Mouse (Mus musculus): ENCODE data around the gene Cuedc2.

The Cuedc2 gene

DNA sequence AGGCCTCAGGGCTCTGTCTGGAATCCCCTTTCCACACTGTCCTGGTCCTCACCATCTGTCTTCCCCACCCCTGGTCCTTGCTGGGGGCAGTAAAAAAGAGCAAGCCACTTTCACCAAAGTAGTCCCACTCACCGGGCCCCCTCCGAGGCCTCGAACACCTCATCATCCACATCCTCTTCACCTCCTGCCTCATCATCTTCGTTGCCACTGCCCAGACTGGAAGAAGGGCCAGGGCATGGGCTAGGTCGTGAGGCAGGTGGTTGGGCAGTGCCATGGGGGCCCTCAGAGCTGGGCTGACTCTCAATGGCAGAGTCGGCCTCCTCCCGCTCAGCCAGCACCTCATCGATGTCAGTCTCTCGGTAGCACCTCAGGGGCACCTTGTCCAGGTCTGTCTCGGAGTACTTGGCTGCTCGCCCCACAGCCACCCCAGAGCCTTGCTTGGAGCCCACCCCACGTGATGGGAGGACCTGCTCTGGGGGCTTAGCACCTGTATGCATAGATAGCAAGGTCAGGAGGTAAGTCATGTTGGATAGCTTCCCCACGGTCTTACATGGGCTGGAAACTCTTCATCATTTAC lies 15.4 kb downstream of the Cuedc2 start:
- in situ Hi-C loops (cut with MboI; ENCODE audit: unreplicated experiment in 2 of 2) = no loop called here

DNA sequence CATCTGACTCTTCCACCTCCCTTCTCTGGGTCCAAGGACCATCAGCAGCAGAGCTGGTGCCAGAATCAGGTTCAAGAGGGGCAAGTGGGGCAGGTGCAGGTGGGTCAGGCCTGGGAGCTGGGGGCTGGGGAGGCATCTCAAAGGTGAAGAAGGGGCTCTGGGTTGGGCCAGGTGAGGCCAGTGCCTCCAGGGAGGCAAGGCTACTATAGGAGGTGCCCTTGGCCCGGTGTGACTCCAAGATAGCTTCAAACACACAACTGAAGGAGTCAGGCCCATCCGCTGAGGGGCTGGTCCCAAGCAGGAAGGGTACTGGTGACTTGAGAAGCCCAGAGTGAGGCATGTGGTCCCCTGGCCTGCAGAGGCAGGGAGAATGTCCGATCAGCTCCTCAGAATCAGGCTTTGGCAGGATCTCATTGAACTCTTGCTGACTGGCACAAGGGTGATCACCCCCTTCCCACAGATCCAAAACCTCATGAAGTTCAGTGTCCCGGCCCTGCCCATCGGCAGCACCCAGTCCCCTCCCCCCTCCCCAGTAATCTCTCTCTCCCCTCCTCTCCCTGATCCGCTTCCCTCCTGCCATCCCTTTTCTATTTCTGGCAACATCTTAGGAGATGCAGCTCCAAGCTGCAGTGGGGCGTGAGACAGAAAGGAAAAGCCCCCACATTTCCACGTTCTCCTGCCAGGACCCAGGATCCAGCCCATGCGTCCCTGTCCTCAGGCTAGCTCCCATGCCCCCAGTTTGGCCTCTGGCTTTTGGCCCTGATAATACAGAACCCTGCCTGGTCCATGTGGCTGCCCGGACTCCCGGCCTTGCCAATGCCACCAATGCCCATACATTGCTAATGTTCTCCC lies 16.1 kb downstream of the Cuedc2 start:
- in situ Hi-C loops (cut with MboI; ENCODE audit: unreplicated experiment in 2 of 2) = no loop called here

DNA sequence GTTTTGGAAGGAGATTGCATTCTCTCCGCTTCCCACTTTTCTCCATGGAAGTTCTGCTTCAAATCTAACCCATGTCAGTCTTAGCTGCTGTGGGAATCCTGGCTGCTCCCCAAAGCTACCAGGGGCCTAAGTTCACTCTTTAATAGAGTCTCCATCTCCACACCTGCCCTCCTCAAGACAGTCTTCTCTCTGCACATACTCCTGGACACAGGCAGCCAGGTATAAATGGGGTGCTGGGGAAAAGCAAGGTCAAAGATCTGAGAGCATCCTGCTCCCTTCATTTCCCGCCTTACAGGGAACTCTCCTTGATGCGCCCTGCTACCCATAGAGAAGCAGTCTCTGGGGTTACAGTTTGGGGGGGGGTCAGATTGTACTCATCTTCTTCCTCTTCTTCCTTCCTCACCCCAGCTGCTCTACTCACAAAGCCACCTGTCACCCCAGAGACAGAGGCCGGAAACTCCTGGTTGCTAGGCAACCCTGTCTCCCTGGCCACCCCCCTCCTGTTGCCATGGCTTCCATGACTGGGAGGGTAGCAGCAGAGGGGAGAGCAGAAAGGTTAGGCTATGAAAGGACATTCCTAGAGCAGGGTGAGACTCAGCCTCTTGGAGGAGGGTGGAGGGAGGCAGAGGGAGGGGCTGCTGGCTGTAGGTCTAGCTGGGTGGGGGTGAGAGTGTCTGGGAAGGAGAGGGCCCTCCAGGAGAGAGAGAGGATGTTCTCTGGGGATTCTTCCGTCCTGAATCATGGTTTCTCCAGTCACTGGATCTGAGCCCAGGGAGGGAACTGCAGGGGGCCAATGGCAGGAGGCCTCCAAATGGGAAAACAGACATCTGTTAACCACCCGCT lies 17.2 kb downstream of the Cuedc2 start:
- in situ Hi-C loops (cut with MboI; ENCODE audit: unreplicated experiment in 2 of 2) = no loop called here

DNA sequence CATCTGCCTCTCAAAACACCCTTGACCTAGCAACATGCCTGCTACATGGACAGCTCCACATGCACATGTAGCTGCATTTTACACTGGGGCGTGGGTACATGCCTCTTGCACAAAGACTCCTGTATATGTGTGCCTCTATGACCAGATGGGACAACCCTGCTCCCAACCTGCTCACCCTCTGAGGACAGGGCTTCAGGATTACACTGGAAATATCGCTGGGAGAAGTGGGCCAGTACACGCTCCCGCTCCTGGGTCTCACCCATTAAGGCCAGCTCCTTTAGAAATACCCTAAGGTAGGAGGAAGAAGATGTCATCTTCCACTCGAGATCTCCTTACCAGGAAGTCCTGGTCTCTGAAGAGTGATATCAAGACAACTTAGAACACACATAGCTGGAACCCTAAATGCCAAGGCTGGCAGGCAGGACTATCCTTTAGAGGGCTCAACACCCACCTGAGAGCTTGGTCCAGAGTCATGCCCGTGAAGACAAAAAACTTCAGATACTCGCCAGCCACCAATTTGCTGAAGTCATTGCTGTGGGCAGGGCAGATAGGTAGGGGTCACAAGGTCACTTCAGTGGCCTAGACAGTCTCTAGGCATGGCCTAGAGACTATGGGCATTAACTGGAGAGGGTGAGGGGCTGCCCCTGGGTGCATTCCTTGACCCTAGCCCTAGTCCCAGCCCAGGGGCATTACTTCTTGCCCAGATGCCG lies 18.3 kb downstream of the Cuedc2 start:
- in situ Hi-C loops (cut with MboI; ENCODE audit: unreplicated experiment in 2 of 2) = no loop called here

DNA sequence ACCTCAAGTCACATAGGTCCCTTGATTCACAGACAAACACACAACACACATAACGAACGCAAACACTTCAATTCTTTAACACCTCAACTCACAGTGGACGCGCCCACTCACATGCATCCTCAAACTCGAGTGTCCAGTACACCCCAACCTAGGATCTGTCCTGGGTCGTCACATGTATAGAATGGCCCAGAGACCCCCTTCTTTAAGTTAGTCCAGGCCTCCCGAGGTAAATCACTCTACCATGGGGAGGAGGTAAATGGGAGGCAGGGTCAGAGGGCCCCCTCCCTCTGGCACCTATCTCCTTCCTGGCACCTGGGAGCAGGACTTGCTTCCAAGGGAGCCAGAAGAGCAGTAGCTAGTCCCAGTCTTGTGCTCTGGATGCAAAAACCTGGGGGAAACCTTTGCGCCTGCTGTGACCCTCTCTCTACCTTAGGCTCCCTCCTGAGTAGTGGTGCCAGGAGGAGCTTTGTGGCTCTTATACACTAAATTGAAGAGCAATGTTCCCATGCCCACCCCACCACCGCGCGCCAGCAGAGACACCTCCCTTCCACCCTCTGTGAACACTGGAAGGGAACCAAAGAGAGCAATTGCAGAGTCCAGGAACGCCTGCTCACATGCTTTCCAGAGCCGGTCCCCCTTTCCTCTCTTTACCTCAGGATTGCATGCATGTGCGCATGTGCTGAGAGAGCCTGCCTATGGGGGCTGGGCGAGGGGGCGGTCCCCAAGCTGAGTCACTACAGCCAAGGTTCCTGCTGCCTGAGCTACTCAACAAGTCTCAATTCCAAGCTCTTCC lies 19.7 kb downstream of the Cuedc2 start:
- in situ Hi-C loops (cut with MboI; ENCODE audit: unreplicated experiment in 2 of 2) = no loop called here

DNA sequence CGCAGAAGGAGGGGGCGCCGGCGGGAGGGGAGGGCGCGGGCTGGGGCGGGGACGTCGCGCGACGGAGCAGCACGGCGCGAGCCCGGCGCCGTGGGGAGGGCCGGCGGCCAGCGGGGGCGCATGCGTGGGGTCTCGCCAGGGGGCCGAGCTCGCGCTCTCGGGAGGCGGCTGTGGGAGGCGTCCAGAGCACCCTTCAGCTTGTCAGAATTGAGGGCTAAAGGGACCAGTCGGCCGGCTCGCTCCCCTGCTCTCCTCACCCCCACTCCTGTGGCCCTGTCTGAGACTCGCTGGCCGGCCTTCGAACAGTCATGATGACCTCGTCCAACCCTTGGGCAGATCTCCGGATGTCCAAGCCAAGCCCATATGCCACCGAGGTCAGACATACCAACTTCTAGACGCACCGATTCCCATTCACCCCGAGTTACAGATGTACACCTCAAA lies 20.5 kb downstream of the Cuedc2 start:
- in situ Hi-C loops (cut with MboI; ENCODE audit: unreplicated experiment in 2 of 2) = no loop called here

DNA sequence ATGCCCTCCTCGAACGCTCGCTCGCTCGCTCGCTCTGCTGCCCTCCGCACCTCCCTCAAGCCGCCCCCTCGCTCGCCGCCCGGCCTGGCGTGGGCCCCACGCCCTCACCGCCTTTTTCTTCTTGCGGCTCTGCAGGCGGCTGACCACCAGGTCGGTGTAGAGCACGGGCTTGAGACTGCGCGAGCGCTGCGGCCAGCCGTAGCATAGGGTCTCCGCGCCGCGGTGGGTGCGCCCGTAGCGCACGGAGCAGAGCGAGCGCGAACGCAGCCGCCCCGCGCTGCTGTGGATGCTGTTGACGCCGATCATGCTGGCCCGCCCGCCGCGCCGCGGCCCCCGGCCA lies 21.0 kb downstream of the Cuedc2 start:
- in situ Hi-C loops (cut with MboI; ENCODE audit: unreplicated experiment in 2 of 2) = no loop called here

DNA sequence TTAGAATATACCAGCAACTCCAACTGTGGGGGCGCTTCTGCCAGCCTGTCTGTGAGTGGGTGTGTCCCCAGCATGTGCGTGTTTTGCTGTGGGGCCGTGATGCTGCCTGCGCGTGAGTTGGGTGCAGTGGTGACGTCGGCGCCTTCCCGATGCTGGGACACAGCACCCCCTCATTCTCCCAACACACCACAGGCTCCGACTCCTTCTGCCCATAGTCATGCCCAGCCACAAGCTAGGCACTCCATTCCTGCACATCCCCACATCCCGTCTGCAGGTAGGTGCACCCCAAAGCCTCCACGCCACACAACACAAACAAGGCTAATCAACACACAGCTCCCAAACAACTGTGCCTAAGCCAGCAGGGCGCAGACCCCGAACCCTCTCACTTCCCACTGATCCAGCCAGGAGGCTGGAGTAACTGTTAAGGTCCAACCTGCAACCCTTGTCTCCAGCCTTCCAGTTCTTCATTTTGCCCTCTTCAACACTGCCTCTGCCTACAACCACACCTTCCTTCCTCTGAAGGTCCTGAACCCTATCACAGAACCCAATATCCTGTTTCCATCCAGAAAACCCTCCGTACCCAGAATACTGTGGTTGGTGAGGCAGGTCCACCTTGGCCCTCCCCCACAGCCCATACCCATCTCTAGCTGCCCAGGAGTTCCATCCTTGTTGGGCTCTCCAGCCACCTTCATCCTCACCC lies 21.5 kb downstream of the Cuedc2 start:
- in situ Hi-C loops (cut with MboI; ENCODE audit: unreplicated experiment in 2 of 2) = no loop called here

DNA sequence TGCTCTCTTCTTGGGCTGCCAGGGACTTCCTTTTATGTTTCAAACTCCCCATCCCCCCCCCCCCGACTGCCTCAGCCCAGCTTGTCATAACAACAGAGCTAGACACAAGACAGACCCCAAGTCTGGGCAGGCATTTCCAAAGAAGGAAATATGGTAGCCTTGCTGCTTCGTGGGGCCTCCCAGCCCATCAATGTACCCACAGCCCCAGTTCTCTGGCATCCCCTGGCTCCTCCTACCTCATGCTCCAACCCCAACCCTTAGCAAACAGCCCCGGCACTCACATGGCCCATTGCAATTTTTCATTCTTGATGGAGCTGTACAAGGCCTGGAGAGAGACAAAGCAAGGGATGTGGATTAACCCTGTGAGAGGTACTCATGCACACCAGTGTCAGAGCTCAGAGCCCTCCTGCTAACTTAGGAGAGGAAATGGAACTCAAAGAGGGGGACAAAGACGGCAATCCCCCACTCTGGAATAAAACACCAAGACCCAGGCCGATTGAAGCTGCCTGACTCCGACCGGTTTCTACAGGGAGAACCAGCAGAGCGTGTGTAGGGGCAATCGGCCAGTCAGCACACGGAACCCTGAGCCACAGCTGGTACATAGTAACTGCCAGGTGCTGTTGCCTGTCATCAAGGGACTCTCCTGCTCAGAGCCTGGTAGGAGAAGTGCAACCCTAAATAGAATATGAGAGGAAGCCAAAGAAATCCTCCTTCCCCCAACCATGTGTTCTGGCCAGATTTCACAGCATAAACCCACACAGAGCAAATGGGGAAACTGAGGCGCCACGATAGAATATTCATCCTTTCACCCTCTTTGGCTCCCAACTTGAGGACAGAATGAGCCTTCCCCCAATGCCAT lies 22.5 kb downstream of the Cuedc2 start:
- in situ Hi-C loops (cut with MboI; ENCODE audit: unreplicated experiment in 2 of 2) = no loop called here

DNA sequence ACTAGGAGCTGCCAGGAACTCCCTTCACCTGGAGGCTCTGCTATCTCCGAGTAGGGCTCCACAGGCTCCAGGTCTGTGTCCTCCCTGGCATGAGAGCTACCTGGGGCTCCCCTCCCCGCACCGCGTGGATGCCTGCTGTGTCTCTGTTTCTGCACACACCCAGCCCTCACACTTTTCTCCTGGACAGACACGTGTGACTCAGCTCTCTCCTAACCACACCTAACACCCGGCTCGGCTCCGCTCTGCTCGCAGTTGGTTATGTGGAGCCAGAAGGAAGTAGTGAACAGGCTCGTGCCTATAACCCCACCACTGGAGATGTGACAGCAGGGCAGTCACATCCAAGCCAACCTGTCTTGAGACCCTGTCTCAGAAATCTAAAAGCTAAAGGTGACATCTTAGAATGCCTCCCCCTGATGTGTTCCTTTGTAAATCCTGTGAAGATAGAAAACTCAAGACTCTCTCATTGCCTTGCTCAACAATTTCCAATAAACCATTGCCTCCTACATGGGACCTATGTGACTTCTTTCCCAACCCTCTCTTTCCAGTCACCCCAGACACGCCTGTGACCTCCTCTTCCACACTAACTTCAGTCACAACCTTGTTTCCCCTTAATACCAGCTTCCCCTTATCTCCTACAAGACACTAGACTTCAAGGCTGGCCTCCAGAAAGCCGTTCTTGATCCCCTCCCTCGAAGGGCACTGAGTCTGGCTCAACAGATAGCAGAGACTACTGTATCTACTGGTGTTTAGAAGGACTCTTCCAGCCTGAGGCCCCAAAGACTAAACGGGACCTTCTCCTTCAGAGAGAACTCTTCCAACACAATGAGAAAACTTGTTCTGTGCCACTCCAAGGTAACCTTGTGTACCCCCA lies 23.4 kb downstream of the Cuedc2 start:
- in situ Hi-C loops (cut with MboI; ENCODE audit: unreplicated experiment in 2 of 2) = no loop called here

DNA sequence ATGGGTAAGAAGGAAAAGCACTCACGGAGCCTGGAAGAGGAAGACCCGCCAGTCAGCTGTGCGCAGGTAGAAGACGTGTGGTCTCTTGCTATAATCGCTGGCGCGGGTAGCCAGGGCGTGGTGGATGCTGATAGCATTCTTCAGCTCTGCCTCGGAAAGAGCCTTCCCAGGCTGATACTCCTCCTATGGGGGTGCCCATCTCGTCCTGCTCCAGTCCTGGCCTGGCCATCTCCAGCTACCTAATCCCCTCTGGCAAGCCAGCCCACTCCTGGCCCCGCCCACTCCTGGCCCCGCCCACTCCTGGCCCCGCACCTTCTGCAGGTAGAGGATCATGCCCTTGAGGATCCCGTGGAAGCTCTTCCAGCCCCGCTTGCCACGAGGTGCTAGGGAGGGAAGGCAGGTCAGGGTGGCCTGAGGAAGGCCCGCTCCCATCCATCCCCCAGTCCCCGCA lies 24.3 kb downstream of the Cuedc2 start:
- in situ Hi-C loops (cut with MboI; ENCODE audit: unreplicated experiment in 2 of 2) = no loop called here

DNA sequence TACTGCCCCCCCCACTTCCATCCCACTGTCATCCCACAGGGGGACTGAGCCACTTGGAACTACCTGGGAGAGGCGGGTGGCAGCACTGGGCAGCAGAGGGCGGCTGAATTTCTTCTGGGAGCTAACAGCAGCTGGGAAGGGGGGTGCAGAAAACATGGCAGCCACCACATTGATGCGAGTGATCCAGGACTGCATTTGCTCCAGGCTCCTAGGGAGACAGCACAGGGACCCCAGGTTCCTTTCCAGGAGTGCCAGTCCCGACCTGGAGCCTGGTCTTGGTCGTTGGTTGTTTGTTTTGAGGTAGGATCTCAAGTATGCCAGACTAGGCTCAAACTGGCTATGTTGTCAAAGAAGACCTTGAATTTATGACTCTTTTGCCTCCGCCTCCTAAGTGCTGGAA lies 24.9 kb downstream of the Cuedc2 start:
- in situ Hi-C loops (cut with MboI; ENCODE audit: unreplicated experiment in 2 of 2) = no loop called here

DNA sequence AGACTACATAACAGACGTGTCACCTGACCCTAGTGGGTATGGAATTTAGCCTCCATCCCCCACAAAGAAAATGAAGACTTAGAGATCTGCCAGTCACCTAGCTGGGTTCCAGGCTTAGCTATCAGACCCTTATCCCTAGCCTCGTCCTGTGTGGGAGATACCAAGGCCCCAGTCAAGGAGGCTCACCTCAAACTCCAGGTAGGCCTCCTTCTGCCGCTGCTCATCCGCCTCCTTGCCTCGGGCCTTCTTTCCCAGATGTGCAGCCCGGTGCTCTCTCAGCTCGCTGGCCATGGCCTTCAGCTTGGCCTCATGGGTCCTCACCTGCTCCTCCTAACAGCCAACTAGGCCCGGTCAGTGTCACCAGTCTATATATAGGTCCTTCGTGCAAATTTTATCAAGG lies 25.4 kb downstream of the Cuedc2 start:
- in situ Hi-C loops (cut with MboI; ENCODE audit: unreplicated experiment in 2 of 2) = no loop called here

DNA sequence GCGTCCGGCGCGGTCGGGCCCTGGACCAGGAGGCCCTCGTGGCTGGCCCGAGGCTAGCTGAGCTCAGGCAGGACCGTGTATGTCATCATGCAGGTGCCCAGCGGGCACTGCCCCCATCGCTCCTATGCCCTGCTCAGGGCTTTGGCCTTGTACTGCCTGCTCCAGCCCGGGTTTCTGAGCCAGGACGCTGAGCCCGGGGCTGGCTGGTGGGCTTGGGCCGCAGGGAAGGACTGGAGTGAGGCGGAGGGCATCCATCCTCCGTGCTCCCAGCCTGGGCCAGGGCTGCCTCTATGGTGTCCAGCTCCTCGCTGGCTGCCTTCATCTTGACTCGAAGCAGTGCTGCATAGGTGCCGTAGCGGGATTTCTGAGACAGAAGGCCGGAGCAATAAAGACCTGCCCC lies 25.9 kb downstream of the Cuedc2 start:
- in situ Hi-C loops (cut with MboI; ENCODE audit: unreplicated experiment in 2 of 2) = no loop called here

DNA sequence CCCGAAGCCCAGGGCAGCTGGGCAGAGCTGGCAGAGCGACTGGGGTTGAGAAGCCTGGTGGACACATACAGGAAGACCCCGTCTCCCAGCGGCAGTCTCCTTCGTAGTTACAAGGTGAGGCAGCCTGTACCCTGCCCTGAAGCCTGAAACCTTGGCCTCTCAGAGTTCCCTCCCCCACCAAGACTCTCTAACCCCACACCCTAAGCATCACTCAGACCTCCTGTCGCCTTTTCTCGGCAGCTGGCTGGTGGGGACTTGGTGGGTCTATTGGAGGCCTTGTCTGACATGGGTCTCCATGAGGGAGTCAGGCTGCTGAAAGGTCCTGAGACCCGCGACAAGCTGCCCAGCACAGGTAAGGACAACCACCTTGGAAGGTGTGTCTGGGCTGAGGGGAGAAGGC lies 27.2 kb downstream of the Cuedc2 start:
- in situ Hi-C loops (cut with MboI; ENCODE audit: unreplicated experiment in 2 of 2) = no loop called here

DNA sequence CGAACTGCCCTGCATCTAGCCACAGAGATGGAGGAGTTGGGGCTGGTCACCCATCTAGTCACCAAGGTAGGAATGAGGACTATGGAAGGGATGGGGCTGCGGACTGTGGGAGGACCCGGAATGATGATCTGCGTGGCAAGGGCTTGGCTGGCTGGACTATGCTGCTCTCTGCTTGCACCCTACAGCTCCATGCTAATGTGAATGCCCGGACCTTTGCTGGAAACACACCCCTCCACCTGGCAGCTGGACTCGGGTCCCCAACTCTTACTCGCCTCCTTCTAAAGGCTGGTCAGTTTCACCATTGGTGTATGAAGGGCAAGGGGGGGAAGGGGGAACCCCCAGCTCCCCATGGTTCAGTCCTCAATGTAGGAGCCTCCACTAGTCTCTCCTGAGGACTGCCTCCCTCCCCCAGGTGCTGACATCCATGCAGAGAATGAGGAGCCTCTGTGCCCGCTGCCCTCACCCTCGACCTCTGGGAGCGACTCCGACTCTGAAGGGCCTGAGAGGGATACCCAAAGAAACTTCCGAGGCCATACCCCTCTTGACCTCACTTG lies 28.1 kb downstream of the Cuedc2 start:
- in situ Hi-C loops (cut with MboI; ENCODE audit: unreplicated experiment in 2 of 2) = no loop called here

DNA sequence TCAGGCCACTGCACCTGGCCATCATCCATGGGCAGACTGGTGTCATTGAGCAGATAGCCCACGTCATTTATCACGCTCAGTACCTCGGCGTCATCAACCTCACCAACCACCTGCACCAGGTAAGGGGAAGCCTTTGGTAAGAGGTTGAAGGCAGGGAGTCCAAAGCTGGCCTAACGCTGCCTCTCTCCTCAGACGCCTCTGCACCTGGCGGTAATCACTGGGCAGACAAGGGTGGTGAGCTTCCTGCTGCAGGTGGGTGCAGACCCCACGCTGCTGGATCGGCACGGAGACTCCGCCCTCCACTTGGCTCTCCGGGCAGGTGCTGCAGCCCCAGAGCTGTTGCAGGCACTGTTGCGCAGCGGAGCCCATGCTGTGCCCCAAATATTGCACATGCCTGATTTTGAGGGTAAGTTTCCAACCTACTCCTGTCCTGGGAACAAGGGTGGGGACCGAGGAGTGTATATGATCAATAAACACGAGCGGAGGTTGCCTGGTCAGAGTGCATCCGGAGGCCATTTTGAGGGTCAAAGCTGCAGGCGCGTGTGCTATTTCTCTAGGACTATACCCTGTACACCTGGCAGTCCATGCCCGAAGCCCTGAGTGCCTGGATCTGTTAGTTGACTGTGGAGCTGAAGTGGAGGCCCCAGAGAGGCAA lies 28.7 kb downstream of the Cuedc2 start:
- in situ Hi-C loops (cut with MboI; ENCODE audit: unreplicated experiment in 2 of 2) = loop anchor here in 1 of 2 experiments (5.0 kb wide), 1 partner anchor 172 kb away; no protein-coding TSS in a partner anchor
